Mouse (Mus musculus): ENCODE data around the gene Arpp19. TPM values are rescaled to one million over a fixed set of nuclear protein-coding genes. Genes with fewer than 3 reads are reported as not detected.

Arpp19 gene
- polyA plus RNA-seq, 1 experiment from 2014 or later, result 196 TPM

GRCm38 (mm10) chr9:75019181-75019580, 18.2 kb upstream of the Arpp19 start:
- WGBS (ENCODE audit: insufficient replicate concordance), result 72% methylated on average over 6 of the region's 6 CpGs
- H3K36me3 ChIP-seq, result no peaks in the 10 kb centered on the region
- no peak overlapping the region for H3K4me3 ChIP-seq (replicated peaks)
- peaks cover 3% of the 10 kb centered on the region for H3K4me1 ChIP-seq (replicated peaks)
- H3K27me3 ChIP-seq, result no peaks in the 10 kb centered on the region
- DNase-seq (no peak), ATAC-seq (ENCODE audit: low read depth) (no peak)
- H3K9ac ChIP-seq, result no peak overlapping the region
- H3K9me3 ChIP-seq (replicated peaks), result no peaks in the 10 kb centered on the region
- no peak overlapping the region for H3K27ac ChIP-seq
- no peak overlapping the region for H3K4me2 ChIP-seq

- no peak overlapping the region for H3K9ac ChIP-seq
- 82% methylated on average over 3 of the region's 3 CpGs for WGBS (ENCODE audit: insufficient replicate concordance)
- DNase-seq, result no peak
- no peaks in the 10 kb centered on the region for H3K9me3 ChIP-seq (replicated peaks)
- no peak overlapping the region for H3K27ac ChIP-seq
- no peaks in the 10 kb centered on the region for H3K36me3 ChIP-seq
- no peaks in the 10 kb centered on the region for H3K27me3 ChIP-seq
- no peak overlapping the region for H3K4me2 ChIP-seq
- H3K4me1 ChIP-seq (replicated peaks), result peaks cover 6% of the 10 kb centered on the region
- no peak for ATAC-seq (ENCODE audit: low read depth)
- H3K4me3 ChIP-seq (replicated peaks), result no peak overlapping the region
Measured at GRCm38 (mm10) chr9:75019592-75019991, 17.8 kb upstream of the Arpp19 start.

GRCm38 (mm10) chr9:75020561-75020960, 16.9 kb upstream of the Arpp19 start:
- Histone ChIP-seq H3K27me3 (no peaks in the 10 kb centered on the region), H3K4me3 (replicated peaks) (no peak overlapping the region), H3K9ac (no peak overlapping the region), H3K9me3 (replicated peaks) (no peaks in the 10 kb centered on the region), H3K27ac (no peak overlapping the region), H3K4me2 (no peak overlapping the region), H3K36me3 (no peaks in the 10 kb centered on the region), H3K4me1 (replicated peaks) (peaks cover 6% of the 10 kb centered on the region)
- ATAC-seq (ENCODE audit: low read depth) (no peak), DNase-seq (no peak)
- WGBS (ENCODE audit: insufficient replicate concordance), result 60% methylated on average over 4 of the region's 4 CpGs

GRCm38 (mm10) chr9:75022546-75022945, 14.9 kb upstream of the Arpp19 start:
- 76% methylated on average over 7 of the region's 7 CpGs for WGBS (ENCODE audit: insufficient replicate concordance)
- no peak for ATAC-seq (ENCODE audit: low read depth)
- H3K4me3 ChIP-seq (replicated peaks), result no peak overlapping the region
- no peak for DNase-seq
- H3K27ac ChIP-seq, result no peak overlapping the region
- no peak overlapping the region for H3K9ac ChIP-seq
- H3K36me3 ChIP-seq, result no peaks in the 10 kb centered on the region
- no peaks in the 10 kb centered on the region for H3K27me3 ChIP-seq
- H3K4me2 ChIP-seq, result no peak overlapping the region
- no peaks in the 10 kb centered on the region for H3K9me3 ChIP-seq (replicated peaks)
- H3K4me1 ChIP-seq (replicated peaks), result peaks cover 6% of the 10 kb centered on the region

GRCm38 (mm10) chr9:75023150-75023894, 14.1 kb upstream of the Arpp19 start:
- H3K4me3 ChIP-seq (replicated peaks), result no peak overlapping the region
- peak overlapping the region; percentile 34; the same call in 1 of the 2 replicates for H3K27ac ChIP-seq
- H3K9ac ChIP-seq, result no peak overlapping the region
- WGBS (ENCODE audit: insufficient replicate concordance), result 61% methylated on average over 5 of the region's 5 CpGs
- H3K36me3 ChIP-seq, result no peaks in the 10 kb centered on the region
- H3K9me3 ChIP-seq (replicated peaks), result no peaks in the 10 kb centered on the region
- no peak overlapping the region for H3K4me2 ChIP-seq
- H3K4me1 ChIP-seq (replicated peaks), result peaks cover 6% of the 10 kb centered on the region
- H3K27me3 ChIP-seq, result no peaks in the 10 kb centered on the region
- DNase-seq (no peak), ATAC-seq (ENCODE audit: low read depth) (peak; percentile 59; the same call in 1 of the 2 replicates)

- Histone ChIP-seq H3K4me1 (replicated peaks) (peaks cover 6% of the 10 kb centered on the region), H3K9me3 (replicated peaks) (no peaks in the 10 kb centered on the region), H3K4me3 (replicated peaks) (no peak overlapping the region), H3K27ac (no peak overlapping the region), H3K27me3 (no peaks in the 10 kb centered on the region), H3K36me3 (no peaks in the 10 kb centered on the region), H3K4me2 (no peak overlapping the region), H3K9ac (no peak overlapping the region)
- 26% methylated on average over 7 of the region's 7 CpGs for WGBS (ENCODE audit: insufficient replicate concordance)
- ATAC-seq (ENCODE audit: low read depth) (peak; percentile 85), DNase-seq (peak; percentile 11)
Measured at GRCm38 (mm10) chr9:75024089-75024488, 13.3 kb upstream of the Arpp19 start.

- Histone ChIP-seq H3K4me3 (replicated peaks) (no peak overlapping the region), H3K27me3 (no peaks in the 10 kb centered on the region), H3K27ac (no peak overlapping the region), H3K4me2 (no peak overlapping the region), H3K36me3 (no peaks in the 10 kb centered on the region), H3K4me1 (replicated peaks) (peaks cover 6% of the 10 kb centered on the region), H3K9ac (no peak overlapping the region), H3K9me3 (replicated peaks) (no peaks in the 10 kb centered on the region)
- DNase-seq, result no peak
- ATAC-seq (ENCODE audit: low read depth), result no peak
- 61% methylated on average over 6 of the region's 6 CpGs for WGBS (ENCODE audit: insufficient replicate concordance)
Measured at GRCm38 (mm10) chr9:75025689-75026088, 11.7 kb upstream of the Arpp19 start.

- WGBS (ENCODE audit: insufficient replicate concordance), result 69% methylated on average over 1 of the region's 1 CpGs
Measured at GRCm38 (mm10) chr9:75032408-75032807, 5.0 kb upstream of the Arpp19 start.

GRCm38 (mm10) chr9:75033141-75033540, 4.3 kb upstream of the Arpp19 start:
- H3K36me3 ChIP-seq, result no peaks in the 10 kb centered on the region

More at GRCm38 (mm10) chr9:75032408-75032807, 5.0 kb upstream of the Arpp19 start:
- Histone ChIP-seq H3K4me3 (replicated peaks) (no peak overlapping the region), H3K9me3 (replicated peaks) (no peaks in the 10 kb centered on the region), H3K4me1 (replicated peaks) (0 out of 2 replicates have a peak, but pooled peaks cover 4% of the 10 kb centered on the region), H3K4me2 (no peak overlapping the region), H3K9ac (no peak overlapping the region), H3K36me3 (no peaks in the 10 kb centered on the region), H3K27me3 (no peaks in the 10 kb centered on the region), H3K27ac (no peak overlapping the region)
- DNase-seq, result no peak
- ATAC-seq (ENCODE audit: low read depth), result no peak

GRCm38 (mm10) chr9:75034691-75035090, 2.7 kb upstream of the Arpp19 start:
- Histone ChIP-seq H3K9ac (no peak overlapping the region), H3K4me3 (replicated peaks) (no peak overlapping the region), H3K4me1 (replicated peaks) (peaks cover 16% of the 10 kb centered on the region), H3K36me3 (no peaks in the 10 kb centered on the region), H3K27ac (no peak overlapping the region), H3K27me3 (no peaks in the 10 kb centered on the region), H3K4me2 (no peak overlapping the region), H3K9me3 (replicated peaks) (no peaks in the 10 kb centered on the region)
- ATAC-seq (ENCODE audit: low read depth) (no peak), DNase-seq (no peak)
- WGBS (ENCODE audit: insufficient replicate concordance), result 21% methylated on average over 1 of the region's 1 CpGs

More at GRCm38 (mm10) chr9:75033141-75033540, 4.3 kb upstream of the Arpp19 start:
- H3K9me3 ChIP-seq (replicated peaks), result no peaks in the 10 kb centered on the region
- WGBS (ENCODE audit: insufficient replicate concordance), result 44% methylated on average over 7 of the region's 7 CpGs
- H3K27me3 ChIP-seq, result no peaks in the 10 kb centered on the region
- H3K4me2 ChIP-seq, result no peak overlapping the region
- H3K9ac ChIP-seq, result no peak overlapping the region
- H3K4me3 ChIP-seq (replicated peaks), result no peak overlapping the region
- DNase-seq (no peak), ATAC-seq (ENCODE audit: low read depth) (no peak)
- no peak overlapping the region for H3K27ac ChIP-seq
- H3K4me1 ChIP-seq (replicated peaks), result 0 out of 2 replicates have a peak, but pooled peaks cover 4% of the 10 kb centered on the region

- no peak for ATAC-seq (ENCODE audit: low read depth)
Measured at GRCm38 (mm10) chr9:75035944-75036343, 1.5 kb upstream of the Arpp19 start.

GRCm38 (mm10) chr9:75038357-75038688, 909 bp downstream of the Arpp19 start:
- DNase-seq (no peak), ATAC-seq (ENCODE audit: low read depth) (no peak)
- Histone ChIP-seq H3K9ac (peak overlapping the region; percentile 90), H3K36me3 (peaks cover 5% of the 10 kb centered on the region), H3K9me3 (replicated peaks) (no peaks in the 10 kb centered on the region), H3K27me3 (no peaks in the 10 kb centered on the region), H3K4me3 (replicated peaks) (peak overlapping the region; percentile 88), H3K4me2 (peak overlapping the region; percentile 78), H3K4me1 (replicated peaks) (peaks cover 28% of the 10 kb centered on the region), H3K27ac (peak overlapping the region; percentile 76)
- WGBS (ENCODE audit: insufficient replicate concordance), result under 1% methylated on average over 10 of the region's 10 CpGs

More at GRCm38 (mm10) chr9:75035944-75036343, 1.5 kb upstream of the Arpp19 start:
- H3K27me3 ChIP-seq, result no peaks in the 10 kb centered on the region
- H3K36me3 ChIP-seq, result no peaks in the 10 kb centered on the region
- no peak overlapping the region for H3K9ac ChIP-seq
- H3K9me3 ChIP-seq (replicated peaks), result no peaks in the 10 kb centered on the region
- H3K4me3 ChIP-seq (replicated peaks), result no peak overlapping the region
- no peak overlapping the region for H3K27ac ChIP-seq
- H3K4me2 ChIP-seq, result no peak overlapping the region
- no peak for DNase-seq
- 48% methylated on average over 4 of the region's 4 CpGs for WGBS (ENCODE audit: insufficient replicate concordance)
- peaks cover 24% of the 10 kb centered on the region for H3K4me1 ChIP-seq (replicated peaks)
